ENCODE assay signal across 9 mouse cellular contexts in the genomic region with DNA sequence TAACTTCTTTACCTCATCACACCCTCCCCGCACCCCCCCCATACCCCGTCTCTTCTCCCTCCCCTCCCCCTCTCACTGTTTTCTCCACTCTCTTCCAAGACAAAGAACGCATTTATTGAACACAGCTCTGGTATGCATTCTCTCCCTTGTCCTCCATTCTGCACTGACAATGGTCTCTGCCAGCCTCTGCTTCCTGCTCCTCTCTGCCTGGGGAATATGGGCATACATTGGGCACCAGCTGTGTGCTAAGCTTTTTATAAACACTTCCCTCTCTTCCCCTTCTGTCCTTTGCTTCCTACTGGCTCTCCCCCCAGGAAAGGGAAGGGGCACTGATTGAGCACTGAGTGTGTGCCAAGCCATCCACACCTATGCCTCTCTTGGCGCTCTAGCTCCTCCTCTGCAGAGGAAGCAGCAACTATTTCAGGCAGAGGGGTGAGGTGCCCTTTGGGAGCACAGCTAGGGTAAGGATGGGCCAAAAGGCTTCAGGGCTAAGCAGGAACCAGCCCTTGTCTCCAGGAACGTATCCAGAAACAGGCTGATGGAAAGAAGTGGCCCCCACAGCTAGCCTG. TPM values are rescaled to one million over a fixed set of nuclear protein-coding genes. Genes with fewer than 3 reads are reported as not detected.
DNase-seq lines count a peak whose midpoint lies in the region; ATAC-seq and TF ChIP-seq lines count a peak whose summit lies in the region.
"Had no signal": no experiment of that assay in that cellular context is flagged by ENCODE, and none has a peak within 500 bp of the region (broad histone marks: within the 10 kb centered on the region; RNA-seq: fewer than 3 reads in every experiment).

No protein-coding gene starts in this region.

- 33% methylated on average over 5 of the region's 5 CpGs for WGBS in lung, embryonic 14.5 days
- WGBS in intestine, embryonic 15.5 days, result 43% methylated on average over 5 of the region's 5 CpGs

- H3K9me3 ChIP-seq in lung, embryonic 14.5 days (ENCODE audit: low read depth, low read length), result no peaks in the 10 kb centered on the region
- no peaks in the 10 kb centered on the region for H3K9me3 ChIP-seq in intestine, embryonic 15.5 days

- H3K27ac ChIP-seq in lung, embryonic 14.5 days (ENCODE audit: low read depth), result no peak overlapping the region
- H3K27ac ChIP-seq in intestine, embryonic 15.5 days, result no peak overlapping the region

- TF ChIP-seq POLR2A in myocyte (IDR thresholded peaks at IDR 0.05; ENCODE audit: insufficient read length, low read depth), result peak; percentile 51

- H3K4me2 ChIP-seq in lung, embryonic 14.5 days, result peak overlapping the region; percentile 5; the same call in 1 of the 2 replicates
- H3K4me2 ChIP-seq in myocyte (ENCODE audit: low read depth), result peak overlapping the region; percentile 66
- H3K4me2 ChIP-seq in intestine, embryonic 15.5 days (replicated peaks), result no peak overlapping the region

- intact Hi-C loops in heart, postnatal 10 days (cut with DNase I), result loop anchor here (5.0 kb wide), 1 partner anchor 68 kb away; no protein-coding TSS in a partner anchor

- peaks cover 6% of the 10 kb centered on the region for H3K79me2 ChIP-seq in myocyte (ENCODE audit: control insufficient read depth, insufficient read depth)

- H3K4me3 ChIP-seq in lung, embryonic 14.5 days (ENCODE audit: low read depth, low read length), result no peak overlapping the region
- peak overlapping the region; percentile 31 for H3K4me3 ChIP-seq in myocyte
- no peak overlapping the region for H3K4me3 ChIP-seq in intestine, embryonic 15.5 days (replicated peaks)

- peaks cover 14% of the 10 kb centered on the region for H3K4me1 ChIP-seq in lung, embryonic 14.5 days (ENCODE audit: insufficient read depth)
- peaks cover 18% of the 10 kb centered on the region for H3K4me1 ChIP-seq in intestine, embryonic 15.5 days (replicated peaks)

- no peak overlapping the region for H3K9ac ChIP-seq in lung, embryonic 14.5 days
- no peak overlapping the region for H3K9ac ChIP-seq in intestine, embryonic 15.5 days

- peaks cover 10% of the 10 kb centered on the region; the same call in 1 of the 2 replicates for H3K27me3 ChIP-seq in lung, embryonic 14.5 days (ENCODE audit: insufficient read depth, low read length)
- no peaks in the 10 kb centered on the region for H3K27me3 ChIP-seq in myocyte (ENCODE audit: control insufficient read depth, insufficient read depth, insufficient read length)
- peaks cover 14% of the 10 kb centered on the region for H3K27me3 ChIP-seq in intestine, embryonic 15.5 days (replicated peaks)

- TF ChIP-seq CTCF in lung, embryonic 14.5 days (IDR thresholded peaks at IDR 0.05; ENCODE audit: low read depth), result no peak

- no peak for ATAC-seq in lung, embryonic 14.5 days (ENCODE audit: insufficient read depth)
- no peak for ATAC-seq in intestine, embryonic 15.5 days

- peak overlapping the region; percentile 29 for H3ac ChIP-seq in myocyte (ENCODE audit: control insufficient read depth, insufficient read length)

- H3K36me3 ChIP-seq in lung, embryonic 14.5 days (ENCODE audit: insufficient read depth), result no peaks in the 10 kb centered on the region
- H3K36me3 ChIP-seq in myocyte (ENCODE audit: control insufficient read depth, insufficient read depth), result no peaks in the 10 kb centered on the region
- no peaks in the 10 kb centered on the region for H3K36me3 ChIP-seq in intestine, embryonic 15.5 days

- peak; percentile 35 for DNase-seq in cerebellum, adult 9-11 months
- DNase-seq in cerebellum, adult 11 months, result no peak
- DNase-seq in lung, embryonic 14.5 days, result no peak
- no peak for DNase-seq in lung, adult 18-20 months
- peak; percentile 32 to 46 for DNase-seq in heart, postnatal 10 days
- no peak for DNase-seq in kidney, adult 9 months
- DNase-seq: lung, postnatal 36 days had no signal

TF ChIP-seq in myocyte, 11 proteins besides CTCF, POLR2A, EP300 and RAD21:
- TF ChIP-seq POLR2AphosphoS2 (IDR thresholded peaks at IDR 0.05; ENCODE audit: insufficient read length, low read depth) (peak; percentile 58), TCF3 (IDR thresholded peaks at IDR 0.05; ENCODE audit: insufficient read length, low read depth) (no peak)
TF ChIP-seq in myocyte: peak in this region for 1.

RNA-seq across cellular contexts. Expression of a gene that starts 7.3 kb away (rescaled TPM):
- polyA plus RNA-seq in lung, embryonic 14.5 days (2014; fragmentation: Nextera tagmentation; extraction: Ambion mirVana), result 82.7 and 87.6 TPM in 2 replicates
- 10 to 100 TPM; 70.3 to 79.0 TPM for total RNA-seq in heart, postnatal 10 days (2021)
- polyA plus RNA-seq in myocyte (2012; fragmentation: generic; extraction: Trizol), result 233 TPM
- polyA plus RNA-seq in intestine, embryonic 15.5 days (2015; fragmentation: Nextera tagmentation; extraction: Ambion mirVana), result 76.0 and 87.3 TPM in 2 replicates

RNA-seq across cellular contexts. Expression of a gene that starts 9.9 kb away (rescaled TPM):
- 0.28 TPM in 1 of 2 replicates, not detected in the other for polyA plus RNA-seq in lung, embryonic 14.5 days (2014; fragmentation: Nextera tagmentation; extraction: Ambion mirVana)
- total RNA-seq in heart, postnatal 10 days (2021), result under 1 TPM; 0.79 to 0.93 TPM
- polyA plus RNA-seq in myocyte (2012; fragmentation: generic; extraction: Trizol), result not detected
- polyA plus RNA-seq in intestine, embryonic 15.5 days (2015; fragmentation: Nextera tagmentation; extraction: Ambion mirVana), result 0.70 and 1.2 TPM in 2 replicates

RNA-seq across cellular contexts. Expression of a gene that starts 21.2 kb away (rescaled TPM):
- polyA plus RNA-seq in lung, embryonic 14.5 days (2014; fragmentation: Nextera tagmentation; extraction: Ambion mirVana), result 122 and 133 TPM in 2 replicates
- 100 to 1,000 TPM; 101 to 102 TPM for total RNA-seq in heart, postnatal 10 days (2021)
- polyA plus RNA-seq in myocyte (2012; fragmentation: generic; extraction: Trizol), result 98.2 TPM
- 97.0 and 102 TPM in 2 replicates for polyA plus RNA-seq in intestine, embryonic 15.5 days (2015; fragmentation: Nextera tagmentation; extraction: Ambion mirVana)

RNA-seq across cellular contexts. Expression of a gene that starts 21.3 kb away (rescaled TPM):
- polyA plus RNA-seq in lung, embryonic 14.5 days (2014; fragmentation: Nextera tagmentation; extraction: Ambion mirVana), result 9.1 and 11.3 TPM in 2 replicates
- 1 to 10 TPM; 5.1 to 6.0 TPM for total RNA-seq in heart, postnatal 10 days (2021)
- polyA plus RNA-seq in myocyte (2012; fragmentation: generic; extraction: Trizol), result 1.7 TPM
- 6.5 and 9.2 TPM in 2 replicates for polyA plus RNA-seq in intestine, embryonic 15.5 days (2015; fragmentation: Nextera tagmentation; extraction: Ambion mirVana)

RNA-seq across cellular contexts. Expression of a gene that starts 46.3 kb away (rescaled TPM):
- 1.5 TPM in 2 replicates for polyA plus RNA-seq in lung, embryonic 14.5 days (2014; fragmentation: Nextera tagmentation; extraction: Ambion mirVana)
- total RNA-seq in heart, postnatal 10 days (2021), result 10 to 100 TPM; 28.3 to 39.0 TPM
- not detected for polyA plus RNA-seq in myocyte (2012; fragmentation: generic; extraction: Trizol)
- 0.82 and 0.86 TPM in 2 replicates for polyA plus RNA-seq in intestine, embryonic 15.5 days (2015; fragmentation: Nextera tagmentation; extraction: Ambion mirVana)

Comparison
In these comparisons a context has a peak if more than half of its experiments do, and no peak if none do; other contexts are left out.
1. DNase-seq: peak in cerebellum, adult 9-11 months (single experiment) and heart, postnatal 10 days (2 of 2); none in cerebellum, adult 11 months (single experiment), lung, embryonic 14.5 days (single experiment), lung, adult 18-20 months (0 of 2) and kidney, adult 9 months (single experiment).